Mouse (Mus musculus) stomach, embryonic 16.5 days (tissue): ENCODE results near the gene Ddx47. TPM values are rescaled to one million over a fixed set of nuclear protein-coding genes. Genes with fewer than 3 reads are reported as not detected.

Experiments used
- ATAC-seq: fragments of 200-750 bp; cut with Nextera tagmentation; 2 replicates; pipeline ENCODE4 v1.8.0; 2017; ENCODE audit warnings: moderate number of reproducible peaks, moderate TSS enrichment; ENCODE audit not compliant: insufficient read depth, low FRiP score
- H3K27ac ChIP-seq: fragments of 300-500 bp; sonication (generic); 2 replicates; pipeline ENCODE4 v1.5.1; 2014; ENCODE audit warnings: low read length
- H3K27me3 ChIP-seq: fragments of 300-500 bp; sonication (generic); 2 replicates; pipeline ENCODE4 v1.6.1; 2014; ENCODE audit warnings: low read length, control low read depth, mixed read lengths; ENCODE audit not compliant: control insufficient read depth, insufficient read depth
- H3K36me3 ChIP-seq: fragments of 300-500 bp; sonication (generic); 2 replicates; pipeline ENCODE4 v1.6.1; 2014; ENCODE audit warnings: low read length; ENCODE audit not compliant: control insufficient read depth, insufficient read depth
- H3K4me1 ChIP-seq: fragments of 300-500 bp; sonication (generic); 2 replicates; pipeline ENCODE4 v1.6.1; 2014; ENCODE audit warnings: low read length, control low read depth, mixed read lengths; ENCODE audit not compliant: control insufficient read depth, insufficient read depth
- H3K4me2 ChIP-seq: fragments of 300-500 bp; sonication (generic); 2 replicates; pipeline ENCODE4 v1.6.1; 2014; ENCODE audit warnings: low read depth, low read length, mixed read lengths
- H3K4me3 ChIP-seq: fragments of 300-500 bp; sonication (generic); replicated peaks from 2 replicates; pipeline ENCODE4 v1.5.1; 2014; ENCODE audit warnings: mild to moderate bottlenecking, low read length
- H3K9ac ChIP-seq: fragments of 300-500 bp; sonication (generic); 2 replicates; pipeline ENCODE4 v1.6.1; 2014; ENCODE audit warnings: low read length
- H3K9me3 ChIP-seq: fragments of 300-500 bp; sonication (generic); replicated peaks from 2 replicates; pipeline ENCODE4 v1.6.1; 2016; ENCODE audit warnings: low read length, control low read depth; ENCODE audit not compliant: control insufficient read depth
- WGBS: fragments of 180-500 bp; shearing (Covaris S2); extraction: QIAGEN DNeasy Blood & Tissue Kit; methylation state at CpG from one replicate; pipeline ENCODE4 v1.1.7; 2014; 5-methylcytosine and 5-hydroxymethylcytosine counted together
- polyA plus RNA-seq: library from polyadenylated mRNA; unstranded; fragments of >200 nt; fragmentation: Nextera tagmentation; extraction: Ambion mirVana; gene quantifications from 2 replicates; pipeline ENCODE4 v1.2.1, GENCODE M21; 2015

Gene Ddx47
- polyA plus RNA-seq, 1 experiment from 2014 or later = 104 TPM

DNA sequence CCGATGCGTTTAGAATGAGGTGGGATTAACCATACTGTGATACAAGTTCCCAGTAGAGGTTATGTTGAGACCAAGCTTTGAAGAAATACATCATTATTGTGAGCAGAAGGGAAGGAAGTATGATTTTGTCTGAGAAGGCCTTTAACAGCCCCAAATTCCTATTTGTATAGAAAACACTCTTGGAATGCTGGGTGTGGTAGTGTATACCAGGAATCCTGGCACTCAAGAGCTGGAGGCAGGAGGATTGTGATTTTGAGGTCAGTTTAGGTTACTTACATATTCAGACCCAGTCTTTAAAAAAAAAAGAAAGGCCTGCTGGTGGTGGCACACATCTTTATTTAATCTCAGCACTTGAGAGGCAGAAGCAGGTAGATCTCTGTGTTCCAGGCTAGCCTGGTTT lies 58.9 kb downstream of the Ddx47 start:
- Histone ChIP-seq H3K9me3 (no peaks in the 10 kb centered on the region), H3K4me2 (no peak overlapping the region), H3K27me3 (no peaks in the 10 kb centered on the region), H3K9ac (no peak overlapping the region), H3K4me3 (no peak overlapping the region), H3K4me1 (peaks cover 6% of the 10 kb centered on the region), H3K36me3 (no peaks in the 10 kb centered on the region), H3K27ac (no peak overlapping the region)
- WGBS = 63% methylated on average over 2 of the region's 2 CpGs
- ATAC-seq = no peak

Other genes starting within 250 kb of the Ddx47 start
- 18.5 and 19.2 TPM in 2 replicates for gene Dusp16, start 219.0 kb upstream of the Ddx47 start, polyA plus RNA-seq
- 3.3 and 3.9 TPM in 2 replicates for gene Crebl2, start 181.5 kb upstream of the Ddx47 start, polyA plus RNA-seq
- 9.7 and 10.5 TPM in 2 replicates for gene Gpr19, start 113.0 kb upstream of the Ddx47 start, polyA plus RNA-seq
- 15.5 and 17.7 TPM in 2 replicates for gene Cdkn1b, start 91.2 kb upstream of the Ddx47 start, polyA plus RNA-seq
- gene Apold1, start 29.9 kb upstream of the Ddx47 start, polyA plus RNA-seq = 2.2 and 2.9 TPM in 2 replicates
- gene Gprc5a, start 54.0 kb downstream of the Ddx47 start, polyA plus RNA-seq = 24.7 and 30.4 TPM in 2 replicates
- gene Gprc5d, start 106.7 kb downstream of the Ddx47 start, polyA plus RNA-seq = 0.13 and 0.40 TPM in 2 replicates
- gene Fam234b, start 186.4 kb downstream of the Ddx47 start, polyA plus RNA-seq = 29.1 and 33.3 TPM in 2 replicates
- 37.4 and 37.7 TPM in 2 replicates for gene Hebp1, start 186.4 kb downstream of the Ddx47 start, polyA plus RNA-seq
- gene Gsg1, start 242.7 kb downstream of the Ddx47 start, polyA plus RNA-seq = 0.87 and 1.6 TPM in 2 replicates